Mouse (Mus musculus) heart, postnatal 0 days (tissue): ENCODE measurements at regions not wholly inside any gene's neighbourhood (a gene's known extent, or its start where the extent isn't known, plus 50 kb on each side); places are given as distances from the start of the nearest gene placed in this dataset.
A peak's percentile ranks its signal among the peaks of the same experiment; 100 is the strongest.

Source experiments
- ATAC-seq: fragments of 200-750 bp; cut with Nextera tagmentation; 2 replicates; pipeline ENCODE4 v1.8.0; 2017; ENCODE audit warnings: low read depth, moderate number of reproducible peaks, moderate library complexity; ENCODE audit not compliant: insufficient read depth
- DNase-seq: peaks from one replicate; pipeline ENCODE4 v3.0.0-alpha.2; 2016; ENCODE audit warnings: low spot score
- H3K27ac ChIP-seq: fragments of 300-500 bp; sonication (generic); 2 replicates; pipeline ENCODE4 v1.5.1; 2014; ENCODE audit warnings: low read depth, mild to moderate bottlenecking
- H3K27me3 ChIP-seq: fragments of 300-500 bp; sonication (generic); 2 replicates; pipeline ENCODE4 v1.6.1; 2014; ENCODE audit warnings: low read length, mixed read lengths; ENCODE audit not compliant: control insufficient read depth, insufficient read depth
- H3K36me3 ChIP-seq: fragments of 300-500 bp; sonication (generic); replicated peaks from 2 replicates; pipeline ENCODE4 v1.6.1; 2014; ENCODE audit warnings: low read length, mixed read lengths; ENCODE audit not compliant: control insufficient read depth, insufficient read depth
- H3K4me1 ChIP-seq: fragments of 300-500 bp; sonication (generic); 2 replicates; pipeline ENCODE4 v1.6.1; 2014; ENCODE audit warnings: antibody characterized with exemption; ENCODE audit not compliant: control insufficient read depth, insufficient read depth
- H3K4me2 ChIP-seq: fragments of 300-500 bp; sonication (generic); 2 replicates; pipeline ENCODE4 v1.6.1; 2014; ENCODE audit warnings: low read depth, mild to moderate bottlenecking, low read length, moderate library complexity
- H3K4me3 ChIP-seq: fragments of 300-500 bp; sonication (generic); 2 replicates; pipeline ENCODE4 v1.5.1; 2014; ENCODE audit warnings: low read depth, low read length
- H3K9ac ChIP-seq: fragments of 300-500 bp; sonication (generic); replicated peaks from 2 replicates; pipeline ENCODE4 v1.6.1; 2014; ENCODE audit warnings: low read depth, low read length, mixed read lengths
- H3K9me3 ChIP-seq: fragments of 300-500 bp; sonication (generic); replicated peaks from 2 replicates; pipeline ENCODE4 v1.6.1; 2016; ENCODE audit warnings: low read length; ENCODE audit not compliant: control insufficient read depth
- CTCF ChIP-seq: IDR thresholded peaks from 2 replicates; pipeline ENCODE4 v1.5.1; 2016; ENCODE audit warnings: antibody characterized with exemption, control low read depth, low read depth
- EP300 ChIP-seq: IDR thresholded peaks from 2 replicates; pipeline ENCODE4 v1.6.1; 2016; ENCODE audit warnings: antibody characterized with exemption, low read depth
- WGBS: fragments of 180-500 bp; shearing (Covaris S2); extraction: QIAGEN DNeasy Blood & Tissue Kit; methylation state at CpG from one replicate; pipeline ENCODE4 v1.1.7; 2014; 5-methylcytosine and 5-hydroxymethylcytosine counted together

- TF ChIP-seq CTCF: no peak
- TF ChIP-seq EP300: no peak
- 53% methylated on average over 6 of the region's 6 CpGs for WGBS
- no peak overlapping the region for H3K4me3 ChIP-seq
- no peaks in the 10 kb centered on the region for H3K36me3 ChIP-seq
- 0 out of 2 replicates have a peak, but pooled peaks cover 3% of the 10 kb centered on the region for H3K4me1 ChIP-seq
- peaks cover 1% of the 10 kb centered on the region for H3K27me3 ChIP-seq
- no peak overlapping the region for H3K4me2 ChIP-seq
- no peak overlapping the region for H3K27ac ChIP-seq
- no peak; the same call in 1 of the 2 replicates for ATAC-seq
- H3K9me3 ChIP-seq: no peaks in the 10 kb centered on the region
- H3K9ac ChIP-seq: no peak overlapping the region
- no peak for DNase-seq
Observed at GRCm38 (mm10) chr6:100502139-100502538, 168.8 kb downstream of the Shq1 start.

GRCm38 (mm10) chr6:100500741-100501140 lies 170.2 kb downstream of the Shq1 start:
- ATAC-seq (peak; percentile 35), DNase-seq (no peak)
- no peak overlapping the region for H3K4me2 ChIP-seq
- H3K9me3 ChIP-seq: no peaks in the 10 kb centered on the region
- TF ChIP-seq CTCF (no peak), EP300 (no peak)
- no peak overlapping the region for H3K27ac ChIP-seq
- H3K4me1 ChIP-seq: 0 out of 2 replicates have a peak, but pooled peaks cover 3% of the 10 kb centered on the region
- H3K27me3 ChIP-seq: no peaks in the 10 kb centered on the region; the same call in 1 of the 2 replicates
- 69% methylated on average over 2 of the region's 2 CpGs for WGBS
- no peak overlapping the region for H3K4me3 ChIP-seq
- no peak overlapping the region for H3K9ac ChIP-seq
- no peaks in the 10 kb centered on the region for H3K36me3 ChIP-seq

- H3K36me3 ChIP-seq: no peaks in the 10 kb centered on the region
- no peak overlapping the region for H3K9ac ChIP-seq
- TF ChIP-seq CTCF (no peak), EP300 (no peak)
Observed at GRCm38 (mm10) chr6:100500060-100500459, 170.9 kb downstream of the Shq1 start.

GRCm38 (mm10) chr6:100498861-100499271 lies 172.1 kb downstream of the Shq1 start:
- H3K4me1 ChIP-seq: 0 out of 2 replicates have a peak, but pooled peaks cover 3% of the 10 kb centered on the region
- 30% methylated on average over 4 of the region's 4 CpGs for WGBS
- H3K4me2 ChIP-seq: no peak overlapping the region
- ATAC-seq (no peak), DNase-seq (no peak)
- no peak overlapping the region for H3K4me3 ChIP-seq
- no peak overlapping the region for H3K9ac ChIP-seq
- no peaks in the 10 kb centered on the region for H3K27me3 ChIP-seq
- H3K27ac ChIP-seq: no peak overlapping the region
- no peaks in the 10 kb centered on the region for H3K36me3 ChIP-seq
- no peaks in the 10 kb centered on the region for H3K9me3 ChIP-seq
- TF ChIP-seq EP300 (no peak), CTCF (no peak)

More at GRCm38 (mm10) chr6:100500060-100500459, 170.9 kb downstream of the Shq1 start:
- ATAC-seq: no peak
- Histone ChIP-seq H3K9me3 (no peaks in the 10 kb centered on the region), H3K4me3 (no peak overlapping the region), H3K27ac (no peak overlapping the region), H3K4me1 (0 out of 2 replicates have a peak, but pooled peaks cover 3% of the 10 kb centered on the region), H3K27me3 (no peaks in the 10 kb centered on the region; the same call in 1 of the 2 replicates), H3K4me2 (no peak overlapping the region)
- WGBS: 73% methylated on average over 8 of the region's 8 CpGs
- DNase-seq: no peak

GRCm38 (mm10) chr6:100498126-100498525 lies 172.8 kb downstream of the Shq1 start:
- 81% methylated on average over 2 of the region's 2 CpGs for WGBS
- ATAC-seq (no peak), DNase-seq (no peak)
- Histone ChIP-seq H3K9me3 (no peaks in the 10 kb centered on the region), H3K9ac (no peak overlapping the region), H3K27me3 (no peaks in the 10 kb centered on the region), H3K4me1 (0 out of 2 replicates have a peak, but pooled peaks cover 3% of the 10 kb centered on the region), H3K36me3 (no peaks in the 10 kb centered on the region), H3K4me2 (no peak overlapping the region), H3K27ac (no peak overlapping the region), H3K4me3 (no peak overlapping the region)
- TF ChIP-seq EP300 (no peak), CTCF (no peak)

GRCm38 (mm10) chr6:100496135-100496534 lies 174.8 kb downstream of the Shq1 start:
- Histone ChIP-seq H3K4me3 (no peak overlapping the region), H3K27me3 (no peaks in the 10 kb centered on the region), H3K9ac (no peak overlapping the region), H3K27ac (no peak overlapping the region), H3K4me1 (no peaks in the 10 kb centered on the region), H3K9me3 (no peaks in the 10 kb centered on the region), H3K36me3 (no peaks in the 10 kb centered on the region), H3K4me2 (no peak overlapping the region)
- ATAC-seq: no peak
- DNase-seq: no peak
- TF ChIP-seq CTCF (no peak), EP300 (no peak)
